Mouse (Mus musculus) neural tube, embryonic 10.5 days (tissue): ENCODE measurements around the gene Mtmr2.
A peak's percentile ranks its signal among the peaks of the same experiment; 100 is the strongest.

Source experiments
- DNase-seq: peaks from one replicate; pipeline ENCODE4 v3.0.0-alpha.2; 2017; ENCODE audit warnings: low spot score; ENCODE audit errors: extremely low spot score

The Mtmr2 gene

DNA sequence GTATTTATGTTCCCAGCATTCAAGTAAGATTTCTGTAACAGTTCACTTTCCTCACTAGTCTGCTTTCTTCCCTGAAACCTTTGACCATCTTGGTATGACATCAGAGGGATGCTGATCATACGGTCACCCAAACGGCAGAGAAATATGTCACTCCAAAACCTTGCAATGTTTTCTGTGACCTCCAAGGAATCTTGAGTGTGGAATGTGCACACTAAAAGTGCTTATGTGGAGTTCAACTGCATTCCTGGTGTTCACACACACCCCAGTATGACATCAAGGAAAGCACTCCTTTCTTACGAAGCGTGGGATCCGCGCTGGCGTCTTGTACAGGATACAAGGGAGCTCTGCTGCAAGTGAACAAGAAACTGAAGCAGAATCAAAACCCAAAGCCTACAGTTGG, 58.6 kb downstream of the Mtmr2 start:
- no peak for DNase-seq

DNA sequence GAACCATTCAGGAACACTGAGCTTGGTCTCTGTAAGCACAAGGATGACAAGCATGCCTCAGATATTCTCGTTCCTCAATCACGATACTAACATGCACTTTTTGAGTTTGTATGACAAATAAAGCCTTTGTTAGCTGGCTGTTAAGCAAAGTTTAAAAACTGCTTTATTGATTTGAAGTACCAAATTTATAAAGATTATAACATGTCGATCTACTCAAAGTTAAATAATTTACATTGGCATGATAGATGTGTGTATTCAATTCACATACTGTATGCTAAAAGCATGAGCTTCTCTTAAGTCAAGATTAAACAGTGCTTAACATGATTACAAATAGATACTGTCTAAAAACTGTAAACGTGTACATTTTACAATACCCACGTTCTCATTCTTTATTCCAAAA, 59.4 kb downstream of the Mtmr2 start:
- no peak for DNase-seq

DNA sequence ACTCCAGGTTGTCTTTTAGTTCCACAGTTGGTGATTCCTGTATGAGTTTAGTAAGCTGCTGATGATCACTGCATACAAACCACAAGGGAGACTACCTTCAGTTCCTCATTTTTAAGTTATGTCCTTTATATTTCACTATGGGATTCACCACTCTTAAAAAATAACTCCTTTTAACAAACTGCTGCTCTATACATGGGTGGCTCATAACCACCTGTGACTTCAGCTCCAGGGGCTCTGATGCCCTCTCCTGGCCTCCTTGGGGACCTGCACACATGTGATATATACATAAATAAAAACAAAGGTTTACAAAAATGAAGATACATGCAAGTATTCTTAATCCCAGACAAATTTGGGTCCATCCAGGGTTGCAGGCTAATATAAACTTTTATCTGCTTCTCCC, 61.7 kb downstream of the Mtmr2 start:
- no peak for DNase-seq

DNA sequence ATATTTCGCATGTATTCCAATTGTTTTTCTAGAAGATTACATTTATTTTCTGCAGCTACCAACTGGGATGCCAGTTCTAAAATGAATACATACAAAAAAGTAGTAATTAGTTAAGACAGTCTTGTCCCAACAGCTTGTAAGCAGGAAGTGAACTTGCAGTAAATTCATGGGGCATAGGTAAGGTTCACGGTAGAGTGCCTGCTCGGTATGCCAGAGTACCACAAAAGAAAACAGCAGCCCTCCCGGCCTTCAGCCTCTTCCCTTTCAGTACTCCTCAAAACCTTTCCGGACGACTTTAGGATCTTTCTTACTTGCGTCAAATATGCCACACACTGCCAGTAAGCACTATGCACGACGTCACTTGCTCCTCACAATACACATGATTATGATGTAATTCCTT, 70.2 kb downstream of the Mtmr2 start:
- DNase-seq: no peak

DNA sequence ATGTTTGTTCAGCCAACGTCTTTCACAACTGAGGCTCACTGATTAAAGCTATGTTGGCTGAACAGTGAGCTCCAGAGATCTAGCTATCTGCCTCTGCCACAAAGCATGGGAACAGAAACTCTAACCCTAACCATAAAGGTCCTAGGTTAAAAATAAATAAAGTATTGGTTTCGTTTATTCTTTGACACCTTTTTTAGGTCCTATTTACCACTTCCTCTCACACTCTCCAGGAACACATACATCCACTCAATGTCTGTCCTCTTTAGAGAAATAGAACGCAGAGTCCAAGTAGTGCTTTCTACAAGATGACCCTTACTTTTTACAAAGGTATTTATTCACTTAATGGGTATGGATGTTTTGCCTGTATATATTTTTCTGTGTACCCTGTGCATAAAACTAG, 72.6 kb downstream of the Mtmr2 start:
- no peak for DNase-seq

DNA sequence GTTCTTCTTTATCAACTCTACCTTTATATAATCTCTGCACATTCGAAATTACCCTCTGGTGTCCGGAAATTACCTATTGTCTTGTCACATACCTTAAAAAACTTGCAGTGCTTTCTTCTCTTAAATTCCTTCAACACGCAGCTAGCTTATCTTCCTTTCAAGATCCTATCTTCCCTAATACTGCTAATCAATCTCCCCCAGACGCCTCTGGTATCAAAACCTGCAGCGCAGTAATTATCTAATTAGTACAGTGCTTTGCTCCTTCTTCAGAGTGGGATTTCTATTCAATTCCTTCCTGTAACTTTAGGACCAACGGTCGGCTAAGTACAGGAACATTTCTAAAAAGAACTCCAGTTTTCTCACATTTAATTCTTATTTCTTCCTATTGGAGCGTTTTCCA, 77.7 kb downstream of the Mtmr2 start:
- no peak for DNase-seq

DNA sequence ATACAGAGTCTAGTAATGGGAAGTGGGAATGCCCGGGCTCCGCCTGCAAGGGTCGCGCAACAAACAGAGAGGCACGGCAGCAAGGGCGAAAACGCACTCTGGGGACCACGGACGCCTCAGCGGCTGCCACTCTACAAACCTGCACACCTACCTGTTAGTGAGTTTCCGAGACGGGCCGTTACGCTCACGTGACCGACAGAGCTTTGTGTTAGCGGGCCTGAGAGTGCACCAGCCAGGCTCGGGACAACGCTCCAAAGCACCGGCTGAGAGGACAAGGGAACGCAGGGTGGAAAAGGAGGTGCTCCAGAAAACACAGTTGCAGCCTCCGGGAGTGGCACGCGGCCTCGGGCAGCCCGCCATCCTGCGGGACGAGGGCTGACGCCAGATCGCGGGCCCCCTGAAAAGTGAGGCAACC, 78.2 kb downstream of the Mtmr2 start:
- DNase-seq: peak; percentile 77

DNA sequence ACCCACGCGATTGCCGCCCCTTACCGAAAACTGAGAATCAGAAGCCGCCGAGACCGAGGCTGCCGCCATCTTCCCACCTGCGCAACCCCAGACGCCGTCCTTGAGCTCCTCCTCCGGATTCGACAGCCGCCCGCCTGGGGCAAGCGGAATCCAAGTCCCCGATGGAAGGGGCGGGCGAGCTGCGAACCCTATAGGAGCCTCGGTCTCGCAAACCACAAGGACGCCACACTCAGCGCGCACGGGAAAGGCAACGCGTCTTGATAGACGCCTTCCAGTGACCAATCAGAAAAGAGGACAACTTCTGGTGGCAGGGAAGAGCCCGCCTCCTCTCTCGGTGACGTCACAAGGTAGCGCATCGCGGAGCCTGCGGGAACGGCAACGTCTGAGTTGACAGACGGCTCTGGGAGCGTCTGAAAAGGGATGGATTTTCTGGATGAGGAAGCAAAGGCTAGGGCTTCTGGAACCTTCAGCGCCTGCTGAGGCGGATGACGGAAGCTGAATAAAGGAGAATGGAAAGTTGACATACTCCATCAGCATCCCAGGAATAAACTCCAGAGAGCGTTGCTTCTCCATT, 78.7 kb downstream of the Mtmr2 start, which contains the start of gene Cep57:
Gene Cep57, minus strand, starts transcription at position 276 of the 574 bp plus-strand sequence.
- DNase-seq: peak; percentile 97

DNA sequence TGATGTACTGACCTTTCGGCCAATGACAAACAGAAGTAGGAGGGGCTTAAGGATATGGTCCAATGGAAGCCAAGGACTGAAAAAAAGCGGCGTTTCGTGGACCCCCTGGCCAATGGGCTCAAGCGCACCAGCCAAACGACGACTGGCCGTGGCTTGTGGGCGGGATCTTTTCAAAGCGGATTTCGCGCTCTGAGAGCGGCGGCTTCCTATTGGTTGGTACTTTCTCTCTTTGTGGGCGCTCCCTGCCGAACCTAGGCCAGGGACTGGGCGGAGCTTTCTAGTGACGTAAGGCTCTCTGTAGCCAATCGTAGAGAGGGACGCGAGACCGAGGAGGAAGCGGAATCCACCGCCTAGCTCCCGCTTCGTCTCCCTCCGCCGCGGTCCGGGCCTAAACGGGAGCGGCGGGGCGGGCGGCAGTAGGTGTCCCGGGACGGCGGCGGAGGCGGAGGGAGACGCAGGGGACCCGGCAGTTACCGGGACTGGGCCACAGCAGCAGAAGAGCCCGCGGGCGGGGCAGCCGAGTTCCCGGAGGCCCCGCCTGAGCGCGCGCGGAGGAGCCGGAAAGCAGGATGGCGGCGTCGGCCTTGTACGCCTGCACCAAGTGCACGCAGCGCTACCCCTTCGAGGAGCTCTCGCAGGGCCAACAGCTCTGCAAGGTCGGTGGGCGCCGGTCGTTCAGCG, 79.3 kb downstream of the Mtmr2 start, which contains the start of gene Fam76b:
Gene Fam76b, plus strand, starts transcription at position 311 of the 681 bp plus-strand sequence.
- peak; percentile 94 for DNase-seq

DNA sequence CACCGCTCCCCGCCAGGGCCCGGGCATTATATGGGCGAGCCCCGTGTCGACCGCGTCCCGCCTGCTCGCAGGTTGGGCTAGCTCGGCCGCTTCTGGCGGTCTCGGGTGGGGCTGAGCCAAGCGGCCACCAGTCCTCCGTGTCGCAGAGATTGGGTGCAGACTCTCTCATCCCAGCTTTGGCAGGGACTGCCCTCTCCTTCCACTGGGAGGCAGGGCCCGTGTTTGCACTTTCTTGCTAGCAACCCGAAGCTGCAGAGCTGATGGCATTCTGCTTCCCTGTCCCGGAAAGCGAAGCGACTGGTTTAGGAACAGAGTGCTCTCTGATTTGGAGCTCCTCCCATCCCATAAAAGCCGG, 79.9 kb downstream of the Mtmr2 start:
- DNase-seq: no peak

DNA sequence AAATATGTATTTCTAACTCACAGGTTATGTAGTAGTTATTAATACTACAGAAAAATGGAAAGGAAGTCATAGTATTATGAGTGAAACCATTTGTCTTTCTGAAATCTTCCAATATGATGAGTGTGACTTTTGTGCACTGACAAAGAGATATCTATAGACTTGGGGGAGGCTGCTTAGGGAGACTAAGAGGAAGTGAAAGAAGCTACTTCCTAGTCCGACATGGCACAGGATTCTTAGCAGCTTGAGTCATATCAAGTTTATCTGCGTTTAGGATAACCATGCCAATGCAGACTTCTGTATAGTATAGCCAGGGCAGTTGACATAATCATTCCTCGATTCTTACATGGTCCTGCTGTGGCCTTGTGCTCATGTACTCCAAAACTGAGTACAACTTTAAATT, 87.0 kb downstream of the Mtmr2 start:
- no peak for DNase-seq

DNA sequence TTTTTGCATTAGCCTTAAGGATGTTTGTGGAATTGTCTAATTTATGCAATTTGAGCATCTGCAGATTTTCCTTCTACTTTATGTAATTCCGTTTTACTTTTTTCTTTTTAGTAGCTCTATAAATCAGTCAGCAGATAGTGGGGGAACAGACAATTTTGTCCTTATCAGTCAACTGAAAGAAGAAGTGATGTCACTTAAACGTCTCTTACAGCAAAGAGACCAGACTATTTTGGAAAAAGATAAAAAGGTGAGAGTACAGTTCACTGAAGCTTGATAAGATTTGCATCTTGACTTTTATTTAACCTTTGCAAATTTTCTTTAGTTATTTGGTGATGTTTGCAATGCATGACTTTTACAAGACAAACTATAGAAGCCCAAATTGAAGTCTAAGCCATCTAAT, 88.5 kb downstream of the Mtmr2 start:
- no peak for DNase-seq

DNA sequence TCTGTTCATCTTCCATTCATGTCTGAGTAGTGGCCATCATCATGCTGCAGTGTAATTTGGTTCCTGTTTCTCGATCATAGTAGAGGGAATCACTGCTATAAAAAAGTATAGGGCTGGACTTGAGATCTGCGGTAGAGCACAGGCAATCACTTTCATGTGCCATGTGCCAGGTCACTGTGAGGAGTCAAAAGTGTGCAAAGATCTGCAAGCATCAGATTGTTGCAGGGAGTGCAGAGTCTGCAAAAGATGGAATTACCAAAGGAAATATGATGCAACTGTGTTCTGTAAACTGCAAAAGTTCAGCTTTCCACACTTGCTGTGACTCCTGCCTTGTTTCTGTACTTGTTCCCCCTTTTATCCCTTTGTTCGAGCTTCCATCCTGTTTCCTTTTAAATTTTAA, 99.4 kb downstream of the Mtmr2 start:
- DNase-seq: no peak

DNA sequence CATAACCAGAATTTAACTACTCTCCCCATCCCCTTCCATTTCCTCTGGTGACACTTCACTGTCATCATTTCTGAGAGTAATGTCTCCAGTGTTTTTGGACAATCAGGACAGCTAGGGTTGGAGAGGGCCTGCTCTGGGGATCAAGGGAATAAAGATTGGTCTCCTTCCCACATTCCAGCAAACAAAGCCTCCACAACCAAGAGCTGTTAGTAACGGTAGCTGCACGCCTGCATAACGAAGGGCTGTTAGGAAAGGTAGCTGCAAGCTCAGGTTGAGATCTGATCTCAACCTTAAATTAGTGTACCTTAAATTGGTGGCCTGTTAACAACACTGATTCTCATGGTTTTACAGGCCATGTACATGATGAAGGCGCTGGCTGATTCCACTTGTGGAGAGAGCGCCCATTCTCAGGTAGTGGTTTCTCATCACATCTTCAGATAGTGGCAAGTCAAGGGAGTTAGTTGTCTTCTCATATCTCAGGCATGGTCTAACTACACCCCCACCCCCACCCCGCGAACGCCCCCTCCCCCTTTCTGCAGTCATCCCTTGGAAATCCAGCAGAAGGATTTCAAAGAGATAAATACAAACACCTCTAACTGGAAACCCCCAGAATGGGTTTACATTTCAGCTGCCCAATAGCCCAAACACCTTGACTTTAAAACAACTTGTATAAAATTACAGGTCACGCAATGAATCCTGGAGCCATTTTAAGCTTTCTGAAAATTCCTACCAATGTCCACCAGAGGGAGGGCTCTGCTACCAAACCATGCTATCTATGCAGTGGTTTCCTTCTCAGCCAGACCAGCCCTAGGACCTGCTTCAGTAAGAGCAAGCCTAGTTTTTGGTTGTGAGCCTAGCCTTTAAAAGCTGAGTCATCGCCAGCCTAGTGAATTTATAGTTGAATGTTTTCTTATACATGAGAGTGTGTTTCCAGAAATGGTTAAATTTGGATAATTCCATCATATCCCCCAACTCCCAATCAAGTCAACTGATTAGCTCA, 100.6 kb downstream of the Mtmr2 start:
- no peak for DNase-seq

DNA sequence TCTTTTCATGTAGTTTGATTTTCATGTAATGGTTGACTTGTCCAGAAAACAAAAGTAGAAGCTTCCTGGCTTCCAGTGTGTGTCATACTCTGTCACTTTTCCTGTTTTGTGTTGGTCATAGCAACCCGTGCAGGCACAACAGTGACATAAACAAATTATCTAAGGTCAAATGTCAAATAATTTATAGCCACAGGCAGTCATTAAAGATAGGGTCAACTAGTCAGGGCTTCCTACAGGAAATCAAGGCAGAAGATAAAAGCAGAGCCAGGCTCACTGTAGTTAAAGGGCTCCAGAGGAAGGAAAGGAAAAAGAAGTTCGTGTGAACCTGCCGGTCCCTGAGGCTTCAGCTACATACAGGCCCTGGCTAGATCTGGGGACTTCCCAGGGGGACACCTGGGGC, 105.7 kb downstream of the Mtmr2 start:
- no peak for DNase-seq
